Mouse (Mus musculus) frontal cortex, postnatal 36 days (tissue): ENCODE results near the gene Olfr701.

Experiments
- DNase-seq, 2 experiments: peaks; one replicate each; pipeline ENCODE4 v3.0.0; 2022; ENCODE audit warnings: low spot score in 2 of 2

The Olfr701 gene

DNA sequence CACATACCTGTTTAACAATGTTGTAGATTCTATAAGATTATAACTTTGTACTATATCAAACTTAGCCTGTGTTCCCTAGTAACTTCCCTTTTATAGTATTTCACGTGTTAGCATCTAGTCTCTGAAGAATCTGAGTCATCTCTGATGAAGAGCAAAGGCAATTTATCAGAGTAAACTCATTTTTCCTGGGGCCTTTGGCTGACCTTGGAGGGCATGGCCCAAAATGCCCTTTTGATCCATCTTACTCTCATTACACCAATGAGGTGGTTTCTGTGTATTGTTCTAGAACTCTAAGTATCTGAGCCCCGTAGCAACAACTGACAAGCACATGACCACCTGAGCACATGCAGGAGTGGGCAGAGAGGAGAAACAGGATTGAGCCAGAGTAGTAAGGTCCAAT, at the start of gene Olfr701:
Gene Olfr701, plus strand, starts transcription at position 301 of the 400 bp plus-strand sequence.
- no peak for DNase-seq

DNA sequence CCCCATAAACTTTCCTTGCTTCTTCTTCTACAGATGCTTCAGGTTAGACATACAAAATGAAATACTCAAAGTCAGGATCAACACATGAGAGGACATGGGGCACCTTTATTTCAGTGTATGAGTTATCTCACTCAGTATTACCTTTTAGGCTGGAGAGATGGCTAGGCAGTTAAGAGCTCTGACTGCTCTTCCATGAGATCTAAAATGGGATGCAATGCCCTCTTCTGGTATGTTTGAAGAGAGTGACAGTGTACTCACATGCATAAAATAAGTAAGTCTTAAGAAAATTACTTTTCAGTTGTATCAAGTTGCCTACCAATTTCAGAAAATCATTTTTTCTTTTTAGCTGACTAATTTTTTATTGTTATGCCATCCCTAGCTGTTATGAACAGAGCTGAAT, 25.6 kb upstream of the Olfr701 start:
- no peak for DNase-seq

DNA sequence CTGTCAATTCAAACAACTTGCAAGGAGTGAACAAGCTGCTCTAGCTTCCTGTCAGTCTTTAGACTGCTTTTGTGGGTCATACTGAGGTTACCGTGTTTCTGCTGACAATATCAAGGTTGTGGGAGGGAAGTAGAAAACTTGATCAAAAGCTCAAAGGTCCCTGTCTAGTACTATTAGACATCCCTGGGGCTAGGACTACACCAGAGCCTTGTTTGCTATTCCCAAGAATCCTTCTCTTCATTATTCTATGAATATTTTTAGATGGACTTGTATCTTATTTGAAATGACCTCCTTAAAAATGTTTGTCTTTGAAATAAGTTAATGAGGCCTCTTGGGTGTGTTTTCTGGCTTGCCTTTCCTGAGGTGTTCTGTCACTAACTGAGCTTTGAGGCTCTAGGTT, 20.8 kb upstream of the Olfr701 start, which contains the start of gene Olfr699:
Gene Olfr699, minus strand, starts transcription at position 101 of the 400 bp plus-strand sequence.
- no peak for DNase-seq

DNA sequence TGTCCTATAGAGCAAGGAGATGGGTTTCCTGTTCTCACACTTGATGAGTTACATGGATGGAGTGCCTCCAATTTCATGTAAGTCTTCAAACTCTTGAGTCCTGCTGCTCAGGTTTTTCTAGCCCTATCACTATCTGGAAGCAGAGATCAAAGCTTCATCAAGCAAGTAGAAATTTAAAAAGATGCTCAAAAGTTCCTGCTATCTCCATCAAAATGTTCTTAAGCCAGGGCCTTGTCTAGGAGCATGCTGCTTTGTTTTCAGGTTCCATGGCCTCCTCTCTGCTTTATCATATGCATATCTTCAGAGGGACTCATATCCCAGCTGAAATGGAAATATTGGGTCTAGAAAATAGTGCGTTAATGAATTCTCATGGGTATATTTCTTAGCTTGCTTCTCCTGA, 5.2 kb upstream of the Olfr701 start, which contains the start of gene Olfr700:
Gene Olfr700, minus strand, starts transcription at position 101 of the 400 bp plus-strand sequence.
- no peak for DNase-seq

DNA sequence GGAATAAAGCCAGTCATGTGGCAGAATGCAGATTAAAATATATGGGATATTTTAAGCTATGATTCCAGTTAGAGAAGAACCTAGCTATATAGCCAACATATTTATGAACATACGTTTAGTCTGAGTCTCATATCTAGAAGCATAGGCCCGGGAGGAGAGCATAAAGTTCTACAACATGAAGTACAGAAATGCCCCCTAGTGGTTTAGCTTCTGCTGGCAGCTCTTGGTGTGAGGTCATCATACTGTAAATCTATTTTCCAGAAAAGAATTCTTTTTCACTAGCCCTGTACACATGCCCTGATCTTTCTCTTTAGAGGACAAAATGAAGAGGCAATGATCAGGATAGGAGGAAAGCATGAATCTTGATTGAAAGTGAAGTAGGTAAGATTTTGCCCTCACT, 1.8 kb downstream of the Olfr701 start:
- DNase-seq: no peak

DNA sequence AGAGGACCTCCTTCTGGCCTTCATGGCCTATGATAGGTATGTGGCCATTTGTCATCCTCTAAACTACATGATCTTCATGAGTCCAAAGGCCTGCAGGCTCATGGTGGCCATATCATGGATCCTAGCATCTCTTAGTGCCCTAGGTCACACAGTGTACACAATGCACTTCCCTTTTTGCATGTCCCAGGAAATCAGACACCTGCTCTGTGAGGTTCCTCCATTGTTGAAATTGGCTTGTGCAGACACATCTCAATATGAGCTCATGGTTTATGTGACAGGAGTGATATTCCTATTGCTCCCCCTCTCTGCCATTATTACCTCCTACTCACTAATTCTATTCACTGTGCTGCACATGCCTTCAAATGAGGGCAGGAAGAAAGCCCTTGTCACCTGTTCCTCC, 4.5 kb downstream of the Olfr701 start:
- no peak for DNase-seq

DNA sequence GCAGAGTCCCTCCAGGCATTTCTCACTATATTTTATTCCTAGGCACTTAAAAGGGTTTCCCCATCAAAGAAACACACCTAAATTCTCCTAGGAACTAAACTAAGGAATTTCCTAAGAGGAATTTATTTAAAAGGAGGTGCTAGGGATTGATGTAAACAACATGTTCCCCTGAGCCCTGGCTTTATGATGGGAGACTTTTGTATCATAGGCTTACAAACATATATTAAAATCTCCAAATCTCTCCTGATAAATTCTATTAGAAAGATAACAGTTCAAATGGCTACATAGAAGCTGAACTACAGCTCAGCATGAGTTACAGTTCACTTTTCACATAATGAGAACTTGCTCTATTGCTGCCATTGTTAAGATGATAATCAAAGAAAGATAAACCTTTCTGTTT, 19.9 kb downstream of the Olfr701 start, which contains the start of gene Olfr702:
Gene Olfr702, minus strand, starts transcription at position 101 of the 400 bp plus-strand sequence.
- no peak for DNase-seq

DNA sequence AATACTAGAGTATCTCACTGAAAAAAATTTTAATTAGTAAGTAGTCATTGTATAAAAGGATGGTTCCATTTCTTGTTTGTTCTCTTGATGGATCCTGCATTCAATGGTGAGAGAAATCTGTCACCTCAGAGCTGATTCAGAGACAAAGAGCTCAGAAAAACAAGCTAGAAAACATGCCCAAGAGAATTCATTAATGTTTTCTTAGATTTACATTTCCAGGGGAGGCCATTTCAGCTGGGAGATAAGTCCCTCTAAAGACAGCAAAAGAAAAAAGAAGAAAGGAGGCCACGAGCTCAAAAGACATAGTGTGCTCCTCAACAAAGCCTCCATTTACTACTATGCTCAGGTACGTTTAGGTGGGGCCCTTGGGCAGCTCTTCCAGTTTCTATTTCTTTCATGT, 29.1 kb downstream of the Olfr701 start, which contains the start of gene Olfr703:
Gene Olfr703, plus strand, starts transcription at position 301 of the 400 bp plus-strand sequence.
- no peak for DNase-seq

DNA sequence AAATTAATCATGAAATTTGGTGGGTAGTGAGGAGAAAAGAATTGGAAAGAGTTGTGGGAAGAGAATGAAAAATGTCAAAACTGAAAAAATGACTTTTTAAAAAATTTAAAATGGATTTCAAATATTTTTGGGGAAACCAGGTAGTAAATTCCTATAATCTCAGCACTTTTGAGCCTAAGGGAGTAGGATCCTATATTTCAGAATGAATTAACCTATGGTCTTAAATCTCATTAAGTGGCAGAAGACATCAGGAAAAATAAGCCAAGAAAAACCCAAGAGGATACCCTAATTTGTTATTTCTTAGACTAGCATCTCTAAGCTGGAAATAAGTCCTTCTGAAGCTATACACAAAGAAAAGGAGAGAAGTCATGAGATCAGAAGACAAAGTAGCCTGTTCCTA, 49.0 kb downstream of the Olfr701 start, which contains the start of gene Olfr704:
Gene Olfr704, plus strand, starts transcription at position 301 of the 400 bp plus-strand sequence.
- no peak for DNase-seq
